Mouse (Mus musculus) neutrophil, adult 65 days (primary cell): ENCODE results near the gene Snx25. TPM values are rescaled to one million over a fixed set of nuclear protein-coding genes. Genes with fewer than 3 reads are reported as not detected.

ENCODE experiments used
- total RNA-seq: library from RNA; stranded (reverse); gene quantifications from 2 replicates; pipeline ENCODE4 v1.2.4, GENCODE M21; 2023

Gene Snx25
- total RNA-seq, result 5.6 and 5.8 TPM in 2 replicates

GRCm38 (mm10) chr8:46152064-46153031 is at the start of gene Snx25:
TSS of gene Snx25 (minus strand) at chr8:46152159.

GRCm38 (mm10) chr8:46151202-46152062 is 527 bp downstream of the Snx25 start, which contains the start of gene Cfap97:
TSS of gene Cfap97 (plus strand) at chr8:46151771.

GRCm38 (mm10) chr8:46005596-46005995 is 146.4 kb downstream of the Snx25 start, which contains the start of gene Ankrd37:
TSS of gene Ankrd37 (minus strand) at chr8:46005707.

GRCm38 (mm10) chr8:45999138-45999783 is 152.7 kb downstream of the Snx25 start, which contains the start of gene Lrp2bp:
TSS of gene Lrp2bp (plus strand) at chr8:45999303.

Other genes with a start within 250 kb of the Snx25 start
- not detected in 2 replicates for gene Ccdc110, start 217.5 kb downstream of the Snx25 start, total RNA-seq
- gene 1700029J07Rik, start 176.9 kb downstream of the Snx25 start, total RNA-seq, result not detected in 2 replicates
- 24.3 and 26.1 TPM in 2 replicates for gene Ufsp2, start 176.6 kb downstream of the Snx25 start, total RNA-seq
- gene Lrp2bp, start 152.9 kb downstream of the Snx25 start, total RNA-seq, result not detected in 2 replicates
- gene Ankrd37, start 146.5 kb downstream of the Snx25 start, total RNA-seq, result 1.0 and 1.3 TPM in 2 replicates
- 6.0 and 6.6 TPM in 2 replicates for gene Cfap97, start 388 bp downstream of the Snx25 start, total RNA-seq
- 14.7 and 18.9 TPM in 2 replicates for gene Slc25a4, start 59.1 kb upstream of the Snx25 start, total RNA-seq
- gene Helt, start 142.5 kb upstream of the Snx25 start, total RNA-seq, result not detected in 2 replicates